Mouse (Mus musculus): ENCODE data around the gene Cpt1a.
A peak's percentile ranks its signal among the peaks of the same experiment; 100 is the strongest.

Gene Cpt1a

DNA sequence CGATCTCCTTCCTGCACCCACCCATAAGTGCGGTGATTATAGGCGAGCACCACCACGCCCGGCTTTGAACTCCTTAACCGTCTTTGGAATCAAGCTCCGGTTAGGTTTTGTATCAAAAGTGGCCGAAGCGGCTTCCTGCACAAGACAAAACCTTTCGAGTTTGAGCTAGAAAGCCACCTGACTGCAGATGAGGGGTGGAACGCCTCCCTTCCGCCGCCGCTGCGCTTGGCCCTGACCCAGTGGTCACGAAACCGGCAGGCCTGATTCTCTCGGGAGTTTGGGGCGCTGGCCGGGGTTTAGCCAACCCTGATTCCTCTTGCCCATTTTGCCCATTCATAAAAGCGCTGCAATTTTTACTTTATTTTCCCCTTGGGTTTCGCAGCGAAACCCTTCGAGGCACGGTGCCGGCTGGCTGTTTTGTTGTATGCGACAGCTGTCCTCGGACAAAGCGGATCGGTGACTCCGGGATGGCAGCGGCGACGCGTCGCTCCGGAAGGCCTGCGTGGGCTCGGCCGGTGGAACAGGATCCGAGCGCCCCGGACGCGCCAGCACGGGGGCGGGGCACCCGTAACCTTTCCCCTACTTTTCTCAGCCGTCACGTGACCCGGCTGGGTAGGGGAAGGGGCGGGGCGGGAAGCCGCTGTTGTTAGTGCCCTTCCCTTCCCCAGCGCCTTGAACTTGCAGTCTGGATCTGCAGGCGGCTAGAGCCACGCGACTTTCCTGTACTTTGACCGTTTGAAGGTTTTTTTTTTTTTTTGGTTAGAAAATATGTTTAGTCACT lies 3.0 kb downstream of the Cpt1a start:
- peak; percentile 99 for DNase-seq (ENCODE audit: low read depth)

DNA sequence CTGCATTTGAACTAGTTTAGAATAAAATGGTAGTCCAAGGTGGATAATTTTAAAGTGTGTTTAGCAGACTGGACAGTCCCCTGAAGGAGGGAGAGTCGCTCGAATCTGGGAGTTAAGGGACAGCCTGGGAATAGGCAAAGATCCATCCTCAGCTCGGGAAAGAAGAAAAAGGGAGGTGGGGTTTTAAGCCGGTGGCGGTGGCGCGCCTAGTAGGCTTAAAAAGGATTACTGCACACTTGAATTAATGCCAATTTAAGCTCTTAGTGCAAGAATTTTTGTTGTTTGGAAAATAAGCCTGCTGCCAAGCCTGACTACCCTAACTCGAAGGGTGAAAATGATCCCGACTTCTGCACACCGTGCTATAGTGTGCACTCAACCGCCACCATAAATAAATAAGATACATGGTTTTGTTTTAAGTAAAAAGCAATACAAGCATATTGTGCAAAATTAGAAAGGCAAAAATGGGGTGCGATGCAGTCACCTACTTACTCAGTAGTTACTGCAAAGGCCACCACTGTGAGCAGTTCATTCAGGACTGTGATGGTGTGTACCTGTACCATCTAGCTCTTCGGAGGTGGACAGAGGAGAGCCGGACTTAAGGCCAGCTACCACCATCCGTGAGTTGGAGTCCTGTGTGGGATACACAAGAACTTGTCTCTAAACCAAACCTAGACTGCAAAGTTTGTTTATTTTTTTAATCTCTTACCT lies 3.8 kb downstream of the Cpt1a start:
- peak; percentile 66 for DNase-seq (ENCODE audit: low read depth)

DNA sequence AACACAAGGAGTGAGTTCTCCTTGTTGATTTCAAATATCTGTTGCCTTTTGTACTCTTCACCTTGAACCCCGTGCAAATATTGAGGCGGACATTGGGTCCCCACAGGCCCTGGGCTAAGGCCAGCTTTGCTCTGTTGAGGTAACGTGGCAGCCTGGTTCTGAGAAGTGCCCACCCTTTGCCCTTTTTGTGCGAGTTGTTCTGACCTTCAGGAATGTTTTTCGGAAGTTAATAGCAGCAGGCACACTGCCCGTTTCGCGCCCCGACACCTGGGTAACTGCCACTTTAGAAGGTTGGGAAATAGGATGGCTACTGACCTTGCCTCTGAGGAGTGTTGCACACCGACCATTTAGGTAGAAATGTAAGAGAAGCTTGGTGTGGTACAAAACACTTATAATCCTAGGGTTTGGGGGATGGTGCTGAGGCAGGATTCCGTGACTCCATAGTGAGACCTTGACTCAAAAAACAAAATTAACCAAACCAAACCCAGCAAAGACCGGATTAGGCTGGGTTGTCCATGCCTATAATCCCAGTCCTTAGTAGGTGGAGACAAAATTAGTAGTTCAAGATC lies 4.4 kb downstream of the Cpt1a start:
- DNase-seq (ENCODE audit: low read depth) = no peak

DNA sequence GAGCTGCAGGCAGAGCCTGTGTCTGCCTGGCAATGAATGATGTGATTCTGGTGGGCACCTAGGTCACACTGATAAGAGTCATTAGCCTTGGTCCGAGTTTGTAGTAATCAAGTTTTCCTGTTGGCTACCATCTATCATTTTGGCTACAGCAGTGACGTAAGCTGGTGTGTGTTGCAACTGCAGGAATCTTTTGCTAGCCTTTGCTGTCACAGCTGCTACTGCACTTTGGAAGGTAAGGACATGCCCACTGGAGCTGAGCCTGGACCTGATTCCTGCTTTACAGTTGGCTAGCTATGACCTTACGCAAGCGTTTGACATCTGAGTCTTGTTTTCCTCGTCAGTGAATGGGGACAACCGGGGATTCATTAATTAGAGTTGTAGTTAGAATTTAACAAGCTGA lies 11.1 kb downstream of the Cpt1a start:
- peak; percentile 62 for DNase-seq (ENCODE audit: low read depth)

DNA sequence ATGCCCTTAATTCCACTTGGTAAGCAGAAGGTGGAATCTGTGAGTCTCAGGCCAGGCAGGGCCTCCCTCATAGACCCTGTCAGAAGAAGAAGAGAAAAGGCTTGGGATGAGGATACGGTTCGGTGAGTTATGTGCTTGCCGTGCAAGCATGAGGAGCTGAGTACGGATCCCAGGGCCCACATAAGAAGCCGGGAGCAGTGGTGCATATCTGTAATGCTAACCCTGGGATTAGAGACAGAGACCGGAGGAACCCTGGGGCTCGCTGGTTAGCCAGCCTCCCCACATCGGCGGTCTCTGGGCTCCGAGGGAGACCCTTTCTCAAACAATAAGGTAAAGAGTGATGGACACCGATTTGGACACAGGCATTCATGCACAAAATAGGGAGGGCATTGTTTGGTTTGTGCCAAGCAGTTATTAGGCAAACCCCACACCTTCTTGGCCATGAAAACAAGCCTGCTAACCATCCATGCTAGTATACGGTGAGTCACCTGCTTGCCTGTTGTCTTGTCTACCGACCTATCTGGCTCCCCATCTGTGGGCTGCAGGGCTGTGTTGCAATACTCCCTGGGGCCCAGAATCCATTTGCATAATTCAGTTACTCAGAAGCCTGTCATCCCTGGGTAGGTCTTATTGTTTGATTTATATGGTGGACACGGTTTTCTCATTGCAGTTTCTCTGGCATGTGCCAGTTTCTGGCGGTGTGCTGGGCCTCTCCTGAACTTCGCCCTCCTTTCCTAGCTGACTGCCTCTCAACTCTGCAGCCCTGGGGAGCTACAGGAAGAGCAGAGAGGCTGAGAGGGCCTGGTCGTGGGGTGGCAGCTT lies 11.8 kb downstream of the Cpt1a start:
- DNase-seq (ENCODE audit: low read depth) = peak; percentile 95

DNA sequence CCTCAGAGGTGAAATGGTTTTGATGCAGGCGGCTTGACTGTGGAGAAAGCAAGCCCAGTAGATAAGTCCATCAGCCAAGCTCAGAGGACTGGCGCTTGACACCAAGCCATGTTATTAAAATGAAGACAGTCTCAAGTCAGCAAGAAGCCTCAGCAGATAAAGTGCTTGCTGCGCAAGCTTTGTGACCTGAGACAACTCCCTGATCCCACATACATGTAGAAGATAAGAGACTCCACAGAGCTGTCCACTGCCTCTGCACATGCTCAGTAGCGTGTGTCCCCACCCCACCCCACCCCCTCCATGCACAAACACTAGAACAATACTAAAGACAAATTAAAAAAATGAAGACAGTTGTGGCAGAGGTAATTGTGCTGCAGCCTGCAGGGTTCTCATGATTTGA lies 12.4 kb downstream of the Cpt1a start:
- DNase-seq (ENCODE audit: low read depth) = no peak

DNA sequence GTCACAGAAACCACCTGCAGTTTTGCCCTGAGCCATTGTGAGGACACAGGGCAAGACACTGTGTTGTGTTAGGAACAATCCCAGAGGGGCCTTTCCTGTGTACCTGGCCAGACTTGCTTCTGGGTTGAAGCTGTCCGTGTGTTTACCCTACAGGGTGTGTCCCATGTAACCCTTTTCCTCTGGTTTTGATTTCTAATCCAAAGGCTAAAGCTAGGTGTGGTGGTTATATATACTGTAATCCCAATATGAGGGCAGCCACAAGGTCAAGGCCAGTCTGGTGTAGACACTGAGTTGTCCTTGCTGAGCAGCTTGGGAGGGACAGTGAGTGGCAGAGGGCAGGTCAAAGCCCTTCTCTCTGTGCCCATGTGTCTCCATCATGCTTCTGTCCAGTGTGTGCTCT lies 13.8 kb downstream of the Cpt1a start:
- no peak for DNase-seq (ENCODE audit: low read depth)

DNA sequence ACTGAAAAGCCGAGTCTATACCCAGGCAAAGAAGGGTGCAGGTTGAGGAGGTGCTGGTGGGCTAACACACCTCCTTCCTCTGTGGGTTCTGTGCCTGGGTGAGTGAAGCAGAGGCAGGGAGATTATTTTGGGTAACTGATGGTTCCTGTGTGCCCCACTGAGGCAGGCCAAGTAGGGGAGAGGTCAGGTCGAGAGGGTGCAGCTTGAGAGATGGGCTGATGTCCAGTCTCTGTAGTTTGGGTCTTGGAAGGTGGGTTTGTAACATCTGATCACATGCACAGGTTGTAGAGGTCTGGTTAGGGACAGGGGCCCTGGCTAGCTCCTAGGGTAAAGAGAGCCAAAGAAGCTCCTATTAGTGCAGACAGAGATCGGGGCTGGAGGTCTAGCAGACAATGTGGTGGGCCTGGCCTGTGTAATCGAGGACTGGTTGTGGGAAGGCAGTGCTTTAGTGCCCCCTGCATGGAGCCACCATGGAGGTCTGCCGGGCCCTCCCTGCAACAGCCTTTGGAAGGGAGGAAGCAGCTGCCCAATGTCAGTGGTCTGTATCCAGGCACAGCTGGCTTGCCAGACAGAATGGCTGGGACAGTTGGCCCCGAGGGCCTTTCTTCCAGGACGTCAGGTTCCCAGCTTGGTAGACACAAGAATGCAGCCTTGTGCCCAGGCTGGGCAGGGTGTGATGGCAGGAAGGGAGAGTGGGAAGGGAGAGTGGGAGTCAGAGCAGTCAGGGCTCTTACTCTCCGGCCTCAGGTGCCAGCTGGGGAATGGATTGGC lies 14.5 kb downstream of the Cpt1a start:
- DNase-seq (ENCODE audit: low read depth) = no peak

DNA sequence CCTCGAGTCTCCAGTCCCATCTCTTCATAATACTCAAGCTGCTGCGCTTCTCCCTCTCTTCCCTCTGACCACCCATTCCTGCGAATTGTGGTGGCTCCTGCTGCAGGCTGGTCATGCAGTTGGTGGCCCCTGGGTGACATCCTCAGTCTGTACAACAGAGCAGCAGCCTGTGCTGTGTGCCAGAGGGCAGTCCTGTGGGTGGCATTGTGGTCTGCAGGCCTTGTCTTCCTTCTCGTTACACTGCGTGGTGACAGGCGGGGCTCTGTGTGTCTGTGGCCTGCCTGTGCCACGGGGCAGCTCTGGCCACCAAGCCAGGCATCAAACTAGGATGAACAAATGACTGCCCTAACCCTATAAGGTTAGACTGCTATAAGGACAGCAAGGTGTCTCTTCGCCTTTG lies 17.1 kb downstream of the Cpt1a start:
- DNase-seq (ENCODE audit: low read depth) = no peak

DNA sequence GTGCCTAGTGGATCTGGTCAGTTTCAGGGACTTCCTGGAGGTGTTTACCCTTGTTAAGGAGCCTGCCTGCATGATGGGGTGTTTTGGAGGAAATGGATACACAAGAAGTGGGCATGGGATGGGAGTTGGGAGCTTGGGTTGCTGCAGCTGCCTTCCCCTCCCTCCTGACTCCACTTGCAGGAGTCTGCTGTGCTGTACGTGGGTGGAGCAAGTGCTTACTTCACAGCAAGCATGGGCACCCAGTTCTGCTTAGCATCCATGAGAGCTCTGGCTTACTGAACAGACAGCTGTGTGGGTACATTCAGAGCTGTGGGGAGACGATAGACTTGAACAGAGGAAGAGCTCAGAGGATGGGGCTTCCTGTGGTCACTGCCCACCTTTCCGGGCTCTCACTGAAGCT lies 18.9 kb downstream of the Cpt1a start:
- no peak for DNase-seq (ENCODE audit: low read depth)

DNA sequence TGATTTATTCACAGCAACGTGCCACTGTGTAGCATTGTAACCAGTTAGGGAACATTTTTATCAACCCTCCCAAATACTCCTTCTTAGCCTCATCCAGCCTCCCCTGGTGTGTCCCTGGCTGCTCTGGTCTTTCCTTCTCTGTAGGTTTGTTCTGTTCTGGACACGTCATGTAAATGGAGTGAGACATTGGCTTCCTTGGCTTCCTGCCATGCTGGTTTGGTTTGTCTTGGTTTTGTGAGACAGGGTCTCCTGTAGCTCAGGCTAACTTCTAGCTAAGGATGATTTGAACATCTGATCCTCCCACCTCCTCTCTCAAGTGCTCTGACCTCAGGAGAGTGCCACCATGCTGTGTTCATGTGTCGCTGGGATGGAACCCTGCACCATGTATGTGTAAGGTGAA lies 21.8 kb downstream of the Cpt1a start:
- peak; percentile 51 for DNase-seq (ENCODE audit: low read depth)

DNA sequence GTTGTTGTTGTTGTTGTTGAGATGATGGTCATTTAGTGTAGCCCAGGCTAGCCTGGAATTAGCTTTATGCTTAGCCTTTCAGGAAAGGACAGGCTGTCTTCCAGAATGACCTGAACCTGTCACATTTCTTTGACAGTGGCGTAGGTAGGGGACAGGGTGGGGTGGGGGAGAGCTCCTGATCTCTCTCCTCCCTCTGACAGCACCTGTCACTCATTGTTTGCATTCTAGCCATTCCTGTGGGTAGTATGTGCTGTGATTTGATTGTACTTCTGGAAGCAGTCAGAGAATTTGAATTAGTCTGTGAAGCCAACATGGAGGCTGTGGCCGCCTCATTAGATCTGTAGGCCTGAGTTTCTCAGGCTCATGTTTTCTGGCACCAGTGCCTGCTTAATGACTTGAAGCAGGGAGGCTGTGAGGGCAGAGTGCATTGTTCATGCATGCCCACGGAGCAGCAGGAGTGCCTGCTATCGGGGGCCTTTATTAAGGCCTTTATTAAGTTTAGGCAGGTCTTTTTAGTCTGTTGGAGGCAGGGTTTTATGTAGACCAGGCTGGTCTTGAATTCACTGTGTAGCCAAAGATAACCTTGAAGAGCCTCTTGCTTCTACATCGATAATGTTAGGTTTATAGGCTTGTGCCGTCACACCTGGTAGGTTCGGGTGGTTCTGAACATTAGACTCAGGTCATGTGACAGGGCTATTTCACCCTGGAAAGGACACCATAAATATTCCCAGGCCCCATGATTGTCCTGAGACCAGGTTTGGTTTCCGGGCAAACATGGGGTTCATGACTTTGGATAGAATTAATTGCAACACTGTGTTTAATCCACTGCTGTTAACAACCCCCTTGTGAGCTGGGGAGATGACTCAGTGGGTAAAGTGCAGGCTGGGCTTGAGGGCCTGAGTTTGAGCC lies 22.8 kb downstream of the Cpt1a start:
- peak; percentile 33 for DNase-seq (ENCODE audit: low read depth)

DNA sequence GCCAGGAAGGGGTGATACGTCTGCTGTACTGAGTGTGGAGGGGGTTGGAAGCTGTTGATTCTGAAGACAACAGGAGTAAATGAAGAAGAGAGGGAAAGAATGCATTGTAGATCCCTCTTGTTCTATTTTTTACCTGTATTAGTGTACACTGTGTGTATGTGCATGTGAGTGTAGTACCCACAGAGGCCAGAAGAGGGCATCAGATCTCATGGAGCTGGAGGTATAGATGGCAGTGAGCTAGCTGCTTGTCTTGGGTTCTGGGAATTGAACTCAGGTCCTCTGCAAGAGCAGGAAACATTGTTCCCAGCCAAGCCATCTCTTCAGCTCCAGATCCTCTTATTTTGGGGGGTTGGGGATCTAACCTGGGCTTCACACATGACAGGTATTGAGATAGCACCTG lies 25.6 kb downstream of the Cpt1a start:
- no peak for DNase-seq (ENCODE audit: low read depth)

DNA sequence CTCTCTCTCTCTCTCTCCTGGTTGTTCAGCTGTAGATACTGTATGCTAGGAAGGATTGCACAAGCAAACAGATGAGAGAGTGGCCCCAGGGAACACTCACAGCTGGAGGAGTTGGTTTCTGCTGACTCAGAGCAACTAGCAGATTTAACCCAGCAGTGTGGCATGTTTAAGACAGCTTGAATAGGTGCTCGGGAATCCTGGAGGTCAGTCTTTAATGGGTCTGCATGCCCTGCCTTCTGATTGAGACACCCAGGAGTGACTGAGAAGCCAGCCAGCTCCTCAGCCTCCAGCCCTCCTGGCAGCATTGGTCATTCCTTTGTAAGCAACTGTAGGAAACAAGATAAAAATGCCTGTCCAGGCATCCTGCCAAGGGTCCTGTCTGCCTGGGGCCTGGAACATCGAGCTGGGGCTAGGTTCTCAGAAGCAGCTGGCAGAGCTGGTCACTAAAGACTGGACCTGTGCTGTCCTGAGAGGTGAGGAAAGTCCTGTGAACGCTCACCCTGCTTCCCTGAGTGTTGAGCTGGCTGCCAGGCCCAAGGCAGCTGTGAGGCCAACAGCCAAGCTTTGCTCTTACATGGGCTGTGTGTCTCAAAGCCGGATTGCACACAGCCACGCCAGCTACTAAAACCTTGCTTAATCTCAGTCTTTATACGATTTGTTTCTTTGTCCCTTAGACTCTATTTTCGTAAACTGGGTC lies 31.4 kb downstream of the Cpt1a start:
- peak; percentile 98 for DNase-seq (ENCODE audit: low read depth)

DNA sequence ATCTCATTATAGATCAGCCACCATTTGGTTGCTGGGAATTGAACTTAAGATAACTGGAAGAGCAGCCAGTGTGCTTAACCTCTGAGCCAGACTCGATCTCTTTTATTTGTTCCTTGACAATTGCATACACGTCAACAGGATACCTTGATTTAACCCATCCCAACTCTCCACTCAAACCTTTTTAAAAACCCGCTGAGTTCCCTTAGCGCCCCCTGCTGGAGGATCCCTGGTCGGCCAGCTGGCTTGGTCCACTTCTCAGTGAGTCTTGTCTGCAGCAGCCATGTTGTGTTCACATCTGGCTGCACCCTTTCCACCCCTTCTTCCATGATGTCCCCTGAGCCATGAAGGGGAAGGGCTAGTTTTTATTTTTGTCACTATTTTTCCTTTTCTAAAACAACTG lies 33.0 kb downstream of the Cpt1a start:
- peak; percentile 40 for DNase-seq (ENCODE audit: low read depth)

DNA sequence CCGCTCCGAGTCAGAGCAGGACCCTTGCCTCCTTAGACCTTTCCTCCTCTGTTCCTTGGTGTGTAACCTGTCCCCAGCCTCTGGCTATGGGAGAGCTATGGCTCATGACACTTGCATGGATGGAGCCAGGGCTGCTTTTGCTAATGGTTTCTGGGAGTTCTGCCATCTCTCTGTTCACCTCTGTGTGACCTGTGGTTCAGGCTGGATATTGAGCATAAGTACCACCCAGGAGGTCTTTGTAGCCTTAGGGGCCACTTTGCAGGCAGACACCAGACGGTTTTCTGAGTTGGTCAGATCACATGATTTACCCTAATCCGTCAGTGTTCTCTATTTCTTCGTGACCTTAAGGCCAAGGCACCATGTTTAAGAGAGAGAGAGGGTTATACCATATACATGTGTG lies 34.4 kb downstream of the Cpt1a start:
- peak; percentile 26 for DNase-seq (ENCODE audit: low read depth)

DNA sequence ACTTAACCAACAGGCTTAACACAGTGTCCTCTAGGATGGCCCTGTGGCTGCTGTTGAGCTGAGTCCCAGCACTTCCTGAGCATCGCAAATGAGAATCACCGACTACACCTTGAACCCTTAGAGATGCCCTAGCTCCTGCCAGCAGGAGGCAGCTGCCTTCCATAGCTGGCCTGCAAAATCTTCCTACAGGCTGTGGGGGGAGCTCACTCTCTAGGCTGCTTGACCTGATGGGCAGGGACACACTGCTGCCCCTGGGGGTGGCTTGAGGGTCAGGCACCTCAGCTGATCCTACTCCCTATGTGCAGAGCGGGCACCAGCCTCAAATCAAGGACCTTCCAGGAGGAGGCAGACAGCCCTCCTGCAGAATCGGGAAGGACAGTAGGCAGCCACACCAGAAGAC lies 35.5 kb downstream of the Cpt1a start:
- no peak for DNase-seq (ENCODE audit: low read depth)

DNA sequence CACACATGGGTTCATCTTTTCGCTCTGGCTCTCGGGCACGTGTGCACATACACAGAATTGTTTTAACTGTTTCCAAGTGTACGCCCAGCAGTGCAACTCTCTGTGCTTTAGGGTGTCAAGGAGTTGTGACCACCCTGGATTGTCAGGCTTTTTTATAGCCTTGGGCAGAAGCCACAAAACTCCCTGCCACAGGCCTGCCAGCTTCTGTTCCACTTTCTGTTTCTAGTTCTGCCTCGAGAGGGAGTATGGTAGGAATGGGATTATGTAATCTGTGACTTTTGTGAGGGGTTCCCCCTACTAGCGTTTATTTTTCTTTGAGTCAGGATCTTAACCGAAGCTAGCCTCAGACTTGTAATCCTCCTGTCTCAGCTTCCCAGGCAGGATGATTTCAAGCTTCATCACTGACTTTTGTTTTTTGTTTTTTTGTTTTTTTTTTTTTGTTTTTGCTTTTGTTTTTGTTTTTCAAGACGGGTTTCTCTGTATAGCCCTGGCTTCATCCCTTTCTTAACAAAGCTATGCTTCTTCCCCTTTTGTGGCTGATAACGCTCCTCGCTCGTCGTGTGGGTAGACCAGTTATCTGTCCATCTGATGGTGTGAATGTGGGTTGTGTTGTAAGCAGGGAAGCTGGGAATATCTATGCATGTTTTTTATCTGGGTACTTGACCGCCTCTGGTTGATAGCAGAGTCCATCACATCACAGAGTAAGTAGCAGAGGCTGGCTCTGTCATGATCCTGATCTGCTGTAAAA lies 37.9 kb downstream of the Cpt1a start:
- DNase-seq (ENCODE audit: low read depth) = no peak

DNA sequence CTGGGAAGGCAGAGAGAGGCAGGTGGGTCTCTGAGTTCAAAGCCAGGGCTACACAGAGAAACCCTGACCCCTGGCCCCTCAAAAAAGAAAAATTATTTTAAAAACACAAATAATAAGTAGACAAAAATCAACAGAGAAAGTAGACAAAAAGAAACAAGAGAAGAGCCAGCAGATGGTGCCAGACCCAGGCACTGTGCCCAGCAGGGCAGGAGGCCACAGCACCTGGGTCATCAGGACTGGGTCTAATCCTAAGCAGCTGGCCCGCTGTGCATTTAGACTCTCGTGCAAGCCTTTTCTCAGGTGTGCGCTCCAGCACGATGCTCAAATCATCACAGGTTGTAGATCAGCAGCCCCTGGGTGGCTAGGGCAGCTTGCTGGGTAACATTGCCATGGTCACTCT lies 41.4 kb downstream of the Cpt1a start:
- DNase-seq (ENCODE audit: low read depth) = no peak
